Mouse (Mus musculus) kidney, adult 2 months (tissue): ENCODE data around the gene Nars2.

Source experiments
- CTCF ChIP-seq: fragments of 200-500 bp; conservative IDR thresholded peaks from 2 replicates; pipeline ENCODE4 v1.5.1; 2011; ENCODE audit warnings: low read depth, mild to moderate bottlenecking, control low read depth, low read length, moderate library complexity, mixed read lengths; ENCODE audit not compliant: insufficient read depth, insufficient read length
- POLR2A ChIP-seq: fragments of 200-500 bp; IDR thresholded peaks from one replicate; pipeline ENCODE4 v1.6.1; 2011; ENCODE audit warnings: low read depth, low read length, control low read depth

DNA sequence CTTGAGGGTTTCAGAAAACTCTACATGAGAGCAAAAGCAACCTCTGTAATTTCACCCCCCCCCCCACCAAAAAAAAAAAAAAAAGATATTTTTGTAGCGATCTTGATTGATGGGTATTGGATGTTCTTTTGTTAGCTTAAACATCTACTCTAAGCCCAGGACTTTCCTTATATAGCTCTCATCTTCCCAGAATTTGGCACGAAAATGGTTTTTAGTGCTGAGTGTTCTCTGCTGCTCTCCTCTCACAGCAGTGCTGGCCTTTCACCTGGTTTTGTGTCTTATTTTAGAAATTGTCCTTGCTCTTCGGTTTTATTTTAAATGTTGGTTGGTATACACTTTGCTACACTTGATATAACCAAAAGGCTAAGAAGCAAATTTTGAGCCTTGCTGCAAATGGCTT is 67.1 kb downstream of the Nars2 start:
- no peak for TF ChIP-seq CTCF
- TF ChIP-seq POLR2A = no peak
